Mouse (Mus musculus) megakaryocyte-erythroid progenitor cell, adult 5-6 weeks (primary cell): ENCODE results near the gene Krtap5-3. TPM values are rescaled to one million over a fixed set of nuclear protein-coding genes. Genes with fewer than 3 reads are reported as not detected.
A peak's percentile ranks its signal among the peaks of the same experiment; 100 is the strongest.
"Not testable (repeated sequence)": the region's sequence is repeated elsewhere in the genome, so short reads cannot be mapped to it uniquely, and the experiment has no call there.

Source experiments
- ATAC-seq: replicated peaks from 2 replicates; pipeline ENCODE4 v1.8.0; 2016; ENCODE audit warnings: mild to moderate bottlenecking, inconsistent platforms; ENCODE audit not compliant: severe bottlenecking, poor library complexity, low FRiP score, low TSS enrichment
- total RNA-seq, 2 experiments: library from RNA; stranded (forward) in 1 of 2; stranded (reverse) in 1 of 2; fragments of 200-1000, 215-1000 nt in 1 of 2; fragments of >200 nt in 1 of 2; fragmentation: Nextera tagmentation in 1 of 2; gene quantifications; 2 replicates each; pipeline ENCODE4 v1.2.3; 2014 to 2017

Gene Krtap5-3
- total RNA-seq (2014; fragmentation: Nextera tagmentation) (not detected in 2 replicates), total RNA-seq (2017) (not detected in 2 replicates)

- ATAC-seq = no peak
Measured at GRCm38 (mm10) chr7:142201064-142201463, at the start of gene Krtap5-3. Gene Krtap5-3 (plus strand): TSS chr7:142201364.

- no peak for ATAC-seq
Measured at GRCm38 (mm10) chr7:142152191-142152590, 49.0 kb upstream of the Krtap5-3 start.

- ATAC-seq = no peak
Measured at GRCm38 (mm10) chr7:142155308-142155707, 45.9 kb upstream of the Krtap5-3 start.

GRCm38 (mm10) chr7:142157013-142157412, 44.2 kb upstream of the Krtap5-3 start, which contains the start of gene Gm29735:
Gene Gm29735 (minus strand): TSS chr7:142157113.
- ATAC-seq = not testable (repeated sequence)

GRCm38 (mm10) chr7:142159366-142159765, 41.8 kb upstream of the Krtap5-3 start:
- ATAC-seq = no peak

GRCm38 (mm10) chr7:142165639-142166038, 35.5 kb upstream of the Krtap5-3 start, which contains the start of gene Gm4553:
Gene Gm4553 (minus strand): TSS chr7:142165739.
- ATAC-seq = not testable (repeated sequence)

GRCm38 (mm10) chr7:142169836-142170235, 31.3 kb upstream of the Krtap5-3 start:
- peak; percentile 85 for ATAC-seq

- ATAC-seq = not testable (repeated sequence)
Measured at GRCm38 (mm10) chr7:142175905-142176304, 25.3 kb upstream of the Krtap5-3 start, which contains the start of gene Krtap5-2. Gene Krtap5-2 (minus strand): TSS chr7:142176005.

- no peak for ATAC-seq
Measured at GRCm38 (mm10) chr7:142178685-142179084, 22.5 kb upstream of the Krtap5-3 start.

GRCm38 (mm10) chr7:142181021-142181420, 20.1 kb upstream of the Krtap5-3 start:
- no peak for ATAC-seq

- no peak for ATAC-seq
Measured at GRCm38 (mm10) chr7:142188156-142188555, 13.0 kb upstream of the Krtap5-3 start.

- ATAC-seq = no peak
Measured at GRCm38 (mm10) chr7:142190289-142190688, 10.9 kb upstream of the Krtap5-3 start, which contains the start of gene Gm10153. Gene Gm10153 (minus strand): TSS chr7:142190389.

GRCm38 (mm10) chr7:142198748-142199147, 2.4 kb upstream of the Krtap5-3 start:
- no peak for ATAC-seq

GRCm38 (mm10) chr7:142205488-142205887, 4.3 kb downstream of the Krtap5-3 start:
- no peak for ATAC-seq

- ATAC-seq = not testable (repeated sequence)
Measured at GRCm38 (mm10) chr7:142206891-142207290, 5.7 kb downstream of the Krtap5-3 start.

- ATAC-seq = no peak
Measured at GRCm38 (mm10) chr7:142211559-142211958, 10.4 kb downstream of the Krtap5-3 start, which contains the start of gene Gm7579. Gene Gm7579 (plus strand): TSS chr7:142211859.

- ATAC-seq = not testable (repeated sequence)
Measured at GRCm38 (mm10) chr7:142212136-142212535, 11.0 kb downstream of the Krtap5-3 start.

- no peak for ATAC-seq
Measured at GRCm38 (mm10) chr7:142224518-142224917, 23.4 kb downstream of the Krtap5-3 start.

GRCm38 (mm10) chr7:142229871-142230270, 28.7 kb downstream of the Krtap5-3 start, which contains the start of gene Krtap5-5:
Gene Krtap5-5 (minus strand): TSS chr7:142229971.
- ATAC-seq = not testable (repeated sequence)

GRCm38 (mm10) chr7:142231540-142231939, 30.4 kb downstream of the Krtap5-3 start:
- no peak for ATAC-seq

- ATAC-seq = no peak
Measured at GRCm38 (mm10) chr7:142240978-142241377, 39.8 kb downstream of the Krtap5-3 start, which contains the start of gene Gm40460. Gene Gm40460 (minus strand): TSS chr7:142241078.
